Mouse (Mus musculus): ENCODE data around the gene Ankrd17.

DNA sequence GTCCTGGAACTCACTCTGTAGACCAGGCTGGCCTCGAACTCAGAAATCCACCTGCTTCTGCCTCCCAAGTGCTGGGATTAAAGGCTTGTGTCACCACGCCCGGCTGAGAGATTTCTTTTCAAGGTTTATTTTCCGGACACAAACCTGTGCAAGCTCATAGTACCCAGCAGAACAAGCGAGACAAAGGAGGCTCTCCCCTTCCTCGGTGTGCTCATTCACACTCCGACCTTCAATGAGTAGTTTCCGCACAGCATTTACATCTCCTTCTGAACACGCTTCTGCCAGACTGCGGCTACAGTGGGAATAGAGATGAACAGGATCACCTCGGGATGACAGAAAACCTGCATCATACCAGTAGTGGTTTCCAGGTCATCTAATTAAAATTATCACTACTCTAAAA is 68.0 kb downstream of the Ankrd17 start:
- no peak for TF ChIP-seq CTCF (IDR thresholded peaks at IDR 0.05; ENCODE audit: control insufficient read depth, insufficient read depth, low read length)
- no peak for TF ChIP-seq POLR2A (IDR thresholded peaks at IDR 0.05; ENCODE audit: borderline replicate concordance, control insufficient read depth, low read depth, low read length)

Measured in bone marrow, adult 2 months (tissue).